Mouse (Mus musculus) neural tube, embryonic 12.5 days (tissue): ENCODE measurements around the gene Crocc. TPM values are rescaled to one million over a fixed set of nuclear protein-coding genes. Genes with fewer than 3 reads are reported as not detected.

Experiments
- ATAC-seq: fragments of 200-750 bp; cut with Nextera tagmentation; 2 replicates; pipeline ENCODE4 v1.8.0; 2017; ENCODE audit warnings: low read depth, mild to moderate bottlenecking, moderate TSS enrichment, moderate library complexity; ENCODE audit not compliant: low FRiP score
- H3K27ac ChIP-seq: fragments of 300-500 bp; sonication (generic); 2 replicates; pipeline ENCODE4 v1.5.1; 2016
- H3K27me3 ChIP-seq: fragments of 300-500 bp; sonication (generic); replicated peaks from 2 replicates; pipeline ENCODE4 v1.6.1; 2016; ENCODE audit warnings: mild to moderate bottlenecking
- H3K36me3 ChIP-seq: fragments of 300-500 bp; sonication (generic); 2 replicates; pipeline ENCODE4 v1.6.1; 2016; ENCODE audit warnings: mild to moderate bottlenecking
- H3K4me1 ChIP-seq: fragments of 300-500 bp; sonication (generic); 2 replicates; pipeline ENCODE4 v1.6.1; 2016
- H3K4me2 ChIP-seq: fragments of 300-500 bp; sonication (generic); replicated peaks from 2 replicates; pipeline ENCODE4 v1.6.1; 2016; ENCODE audit warnings: mild to moderate bottlenecking
- H3K4me3 ChIP-seq: fragments of 300-500 bp; sonication (generic); 2 replicates; pipeline ENCODE4 v1.5.1; 2016
- H3K9ac ChIP-seq: fragments of 300-500 bp; sonication (generic); 2 replicates; pipeline ENCODE4 v1.6.1; 2016; ENCODE audit warnings: mild to moderate bottlenecking
- H3K9me3 ChIP-seq: fragments of 300-500 bp; sonication (generic); 2 replicates; pipeline ENCODE4 v1.6.1; 2016; ENCODE audit warnings: mild to moderate bottlenecking
- WGBS: fragments of 180-500 bp; shearing (Covaris S2); methylation state at CpG from one replicate; pipeline ENCODE4 v1.1.7; 2016; 5-methylcytosine and 5-hydroxymethylcytosine counted together
- polyA plus RNA-seq: library from polyadenylated mRNA; unstranded; fragments of >200 nt; fragmentation: Nextera tagmentation; extraction: Ambion mirVana; gene quantifications from 2 replicates; pipeline ENCODE4 v1.2.1, GENCODE M21; 2016

Gene Crocc
- polyA plus RNA-seq, 1 experiment from 2014 or later: 11.7 TPM

GRCm38 (mm10) chr4:140975356-140975755 is 85.0 kb downstream of the Crocc start:
- Histone ChIP-seq H3K4me3 (no peak overlapping the region), H3K9me3 (no peaks in the 10 kb centered on the region), H3K27ac (no peak overlapping the region), H3K9ac (no peak overlapping the region), H3K36me3 (peaks cover 96% of the 10 kb centered on the region), H3K4me1 (no peaks in the 10 kb centered on the region), H3K27me3 (no peaks in the 10 kb centered on the region), H3K4me2 (no peak overlapping the region)
- 94% methylated on average over 7 of the region's 7 CpGs for WGBS
- no peak for ATAC-seq

- Histone ChIP-seq H3K9ac (no peak overlapping the region), H3K36me3 (peaks cover 98% of the 10 kb centered on the region), H3K9me3 (no peaks in the 10 kb centered on the region), H3K4me2 (no peak overlapping the region), H3K27me3 (no peaks in the 10 kb centered on the region), H3K4me3 (no peak overlapping the region), H3K27ac (no peak overlapping the region), H3K4me1 (no peaks in the 10 kb centered on the region)
- no peak for ATAC-seq
- 94% methylated on average over 6 of the region's 6 CpGs for WGBS
Observed at GRCm38 (mm10) chr4:140974408-140974807, 85.9 kb downstream of the Crocc start.

- H3K9ac ChIP-seq: no peak overlapping the region
- H3K4me3 ChIP-seq: no peak overlapping the region
- no peaks in the 10 kb centered on the region for H3K27me3 ChIP-seq
- no peaks in the 10 kb centered on the region for H3K9me3 ChIP-seq
- H3K4me2 ChIP-seq: no peak overlapping the region
- no peak overlapping the region for H3K27ac ChIP-seq
- ATAC-seq: no peak
- peaks cover 94% of the 10 kb centered on the region for H3K36me3 ChIP-seq
- WGBS: 92% methylated on average over 13 of the region's 13 CpGs
- H3K4me1 ChIP-seq: no peaks in the 10 kb centered on the region
Observed at GRCm38 (mm10) chr4:140971691-140972090, 88.7 kb downstream of the Crocc start.

- no peak overlapping the region for H3K4me3 ChIP-seq
- 89% methylated on average over 11 of the region's 11 CpGs for WGBS
- ATAC-seq: no peak
- no peak overlapping the region for H3K4me2 ChIP-seq
- peaks cover 63% of the 10 kb centered on the region for H3K36me3 ChIP-seq
- H3K27ac ChIP-seq: no peak overlapping the region
- H3K27me3 ChIP-seq: no peaks in the 10 kb centered on the region
- no peak overlapping the region for H3K9ac ChIP-seq
- peaks cover 8% of the 10 kb centered on the region; the same call in 1 of the 2 replicates for H3K4me1 ChIP-seq
- no peaks in the 10 kb centered on the region for H3K9me3 ChIP-seq
Observed at GRCm38 (mm10) chr4:140967386-140968159, 92.8 kb downstream of the Crocc start.

Other genes starting within 250 kb of the Crocc start
- gene Padi3, start 249.9 kb downstream of the Crocc start, polyA plus RNA-seq: not detected in 2 replicates
- gene Padi1, start 214.8 kb downstream of the Crocc start, polyA plus RNA-seq: 0.19 and 0.38 TPM in 2 replicates
- gene Padi2, start 154.2 kb downstream of the Crocc start, polyA plus RNA-seq: 5.3 and 8.4 TPM in 2 replicates
- 403 and 410 TPM in 2 replicates for gene Sdhb, start 99.3 kb downstream of the Crocc start, polyA plus RNA-seq
- gene Atp13a2, start 73.7 kb downstream of the Crocc start, polyA plus RNA-seq: 121 and 126 TPM in 2 replicates
- 265 and 278 TPM in 2 replicates for gene Mfap2, start 50.1 kb downstream of the Crocc start, polyA plus RNA-seq
- 55.0 and 61.2 TPM in 2 replicates for gene Necap2, start 17.8 kb upstream of the Crocc start, polyA plus RNA-seq
- 0.25 TPM in 1 of 2 replicates, not detected in the other for gene Spata21, start 27.8 kb upstream of the Crocc start, polyA plus RNA-seq
- gene Szrd1, start 79.2 kb upstream of the Crocc start, polyA plus RNA-seq: 32.0 TPM in 2 replicates
- gene Fbxo42, start 87.4 kb upstream of the Crocc start, polyA plus RNA-seq: 28.4 and 29.3 TPM in 2 replicates
- 5.5 TPM in 2 replicates for gene Rsg1, start 153.4 kb upstream of the Crocc start, polyA plus RNA-seq
- 1.6 and 3.1 TPM in 2 replicates for gene Arhgef19, start 178.9 kb upstream of the Crocc start, polyA plus RNA-seq
- 2.7 and 3.0 TPM in 2 replicates for gene Epha2, start 240.7 kb upstream of the Crocc start, polyA plus RNA-seq